Mouse (Mus musculus): ENCODE data around the gene Rtp2. TPM values are rescaled to one million over a fixed set of nuclear protein-coding genes. Genes with fewer than 3 reads are reported as not detected.
"Not testable (repeated sequence)": the region's sequence is repeated elsewhere in the genome, so short reads cannot be mapped to it uniquely, and the experiment has no call there.

The Rtp2 gene
- polyA plus RNA-seq, 1 experiment from 2014 or later = not detected

DNA sequence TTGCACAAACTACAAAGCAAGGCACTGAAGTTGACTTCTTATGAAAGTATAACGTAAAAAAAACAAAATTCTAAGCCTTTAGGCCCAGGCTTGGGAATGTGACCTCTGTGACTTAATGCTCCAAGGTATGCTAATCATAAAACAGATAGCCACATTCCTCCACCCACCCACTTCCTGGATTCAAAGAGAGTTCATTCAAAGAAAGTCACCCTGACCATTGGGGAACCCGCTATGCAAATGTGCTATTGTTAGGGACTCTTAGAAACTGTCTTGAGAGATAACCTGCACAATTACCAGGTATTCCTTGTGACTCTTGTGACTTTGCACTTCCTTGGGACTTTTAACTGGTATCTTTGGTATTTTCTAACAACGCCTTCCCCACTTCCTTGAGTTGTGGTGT, 25.6 kb downstream of the Rtp2 start:
- ATAC-seq (ENCODE audit: insufficient number of reproducible peaks, low FRiP score, low TSS enrichment, low read depth); H3K4me3 ChIP-seq; H3K4me2 ChIP-seq; H3K36me3 ChIP-seq; H3K27ac ChIP-seq; H3K9me3 ChIP-seq; H3K4me1 ChIP-seq; H3K9ac ChIP-seq; H3K27me3 ChIP-seq: not testable (repeated sequence)
- 86% methylated on average over 3 of the region's 3 CpGs for WGBS

GRCm38 (mm10) chr16:23901411-23901810, 30.8 kb downstream of the Rtp2 start:
- Histone ChIP-seq H3K27me3 (peaks cover 10% of the 10 kb centered on the region), H3K27ac (no peak overlapping the region), H3K9me3 (no peaks in the 10 kb centered on the region), H3K4me2 (no peak overlapping the region), H3K9ac (no peak overlapping the region), H3K4me3 (no peak overlapping the region), H3K4me1 (peaks cover 12% of the 10 kb centered on the region), H3K36me3 (no peaks in the 10 kb centered on the region)
- 85% methylated on average over 7 of the region's 7 CpGs for WGBS
- ATAC-seq (ENCODE audit: insufficient number of reproducible peaks, low FRiP score, low TSS enrichment, low read depth) = no peak

GRCm38 (mm10) chr16:23900061-23900460, 32.1 kb downstream of the Rtp2 start:
- H3K27ac ChIP-seq = no peak overlapping the region
- peaks cover 12% of the 10 kb centered on the region for H3K4me1 ChIP-seq
- H3K27me3 ChIP-seq = peaks cover 10% of the 10 kb centered on the region
- 78% methylated on average over 4 of the region's 4 CpGs for WGBS
- H3K9me3 ChIP-seq = no peaks in the 10 kb centered on the region
- no peak overlapping the region for H3K4me3 ChIP-seq
- H3K4me2 ChIP-seq = no peak overlapping the region
- no peak for ATAC-seq (ENCODE audit: insufficient number of reproducible peaks, low FRiP score, low TSS enrichment, low read depth)
- no peak overlapping the region for H3K9ac ChIP-seq
- H3K36me3 ChIP-seq = no peaks in the 10 kb centered on the region

DNA sequence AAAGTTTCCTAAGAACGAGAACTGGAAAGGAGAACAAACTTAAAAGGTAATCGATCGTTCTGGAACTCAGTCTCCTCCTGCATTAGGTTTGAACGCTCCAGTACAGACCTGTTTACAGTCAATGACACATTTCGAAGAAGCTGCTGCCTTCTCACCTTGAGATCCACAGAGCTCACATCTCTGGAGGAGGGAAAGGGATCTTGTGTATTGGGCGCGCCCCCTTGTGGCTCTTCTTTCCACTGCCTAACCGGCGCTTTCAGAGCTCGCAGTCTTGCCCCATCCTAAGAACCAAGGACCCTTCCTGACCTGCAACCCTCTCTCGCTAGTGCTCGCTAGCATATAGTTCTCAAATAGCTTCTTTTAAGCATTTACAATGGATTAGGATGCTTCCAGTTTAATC, 33.4 kb downstream of the Rtp2 start:
- H3K4me3 ChIP-seq = peak overlapping the region; percentile 18; the same call in 1 of the 2 replicates
- H3K36me3 ChIP-seq = no peaks in the 10 kb centered on the region
- no peaks in the 10 kb centered on the region for H3K9me3 ChIP-seq
- no peak for ATAC-seq (ENCODE audit: insufficient number of reproducible peaks, low FRiP score, low TSS enrichment, low read depth)
- peak overlapping the region; percentile 44 for H3K4me2 ChIP-seq
- peaks cover 10% of the 10 kb centered on the region for H3K27me3 ChIP-seq
- H3K9ac ChIP-seq = no peak overlapping the region
- peaks cover 12% of the 10 kb centered on the region for H3K4me1 ChIP-seq
- no peak overlapping the region for H3K27ac ChIP-seq
- 9% methylated on average over 12 of the region's 12 CpGs for WGBS

GRCm38 (mm10) chr16:23897984-23898586, 34.1 kb downstream of the Rtp2 start:
- H3K27ac ChIP-seq = no peak overlapping the region
- 0 out of 2 replicates have a peak overlapping the region, but pooled peaks have one; percentile 17 for H3K9ac ChIP-seq
- H3K4me3 ChIP-seq = peak overlapping the region; percentile 18
- no peaks in the 10 kb centered on the region for H3K36me3 ChIP-seq
- peak overlapping the region; percentile 44 for H3K4me2 ChIP-seq
- no peak for ATAC-seq (ENCODE audit: insufficient number of reproducible peaks, low FRiP score, low TSS enrichment, low read depth)
- peaks cover 15% of the 10 kb centered on the region for H3K27me3 ChIP-seq
- WGBS = 8% methylated on average over 15 of the region's 15 CpGs
- H3K4me1 ChIP-seq = peaks cover 12% of the 10 kb centered on the region
- no peaks in the 10 kb centered on the region for H3K9me3 ChIP-seq

DNA sequence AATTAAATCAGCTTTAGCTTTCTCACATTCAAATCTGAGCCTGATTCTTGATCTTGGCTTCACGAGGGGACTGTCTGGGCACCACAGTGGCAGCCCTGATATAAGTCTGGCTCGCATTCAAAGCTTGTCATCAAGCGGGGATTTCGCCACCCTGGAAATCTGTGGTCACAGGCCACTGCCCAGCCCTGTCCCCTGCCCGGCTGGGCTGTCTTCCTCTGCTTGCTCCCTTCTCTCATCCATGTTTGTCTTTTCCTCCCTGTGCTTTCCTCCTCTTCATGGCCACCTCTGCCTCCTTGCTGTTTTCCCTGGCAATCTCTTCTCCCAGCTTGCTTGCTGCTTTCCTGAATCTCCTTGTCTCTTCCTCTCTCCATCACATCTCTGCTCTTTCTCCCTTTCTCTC, 34.7 kb downstream of the Rtp2 start:
- no peak overlapping the region for H3K4me2 ChIP-seq
- H3K9me3 ChIP-seq = no peaks in the 10 kb centered on the region
- ATAC-seq (ENCODE audit: insufficient number of reproducible peaks, low FRiP score, low TSS enrichment, low read depth) = no peak
- no peak overlapping the region for H3K4me3 ChIP-seq
- H3K27me3 ChIP-seq = peaks cover 19% of the 10 kb centered on the region
- no peak overlapping the region for H3K27ac ChIP-seq
- no peaks in the 10 kb centered on the region for H3K36me3 ChIP-seq
- no peak overlapping the region for H3K9ac ChIP-seq
- peaks cover 12% of the 10 kb centered on the region for H3K4me1 ChIP-seq
- 64% methylated on average over 5 of the region's 5 CpGs for WGBS

DNA sequence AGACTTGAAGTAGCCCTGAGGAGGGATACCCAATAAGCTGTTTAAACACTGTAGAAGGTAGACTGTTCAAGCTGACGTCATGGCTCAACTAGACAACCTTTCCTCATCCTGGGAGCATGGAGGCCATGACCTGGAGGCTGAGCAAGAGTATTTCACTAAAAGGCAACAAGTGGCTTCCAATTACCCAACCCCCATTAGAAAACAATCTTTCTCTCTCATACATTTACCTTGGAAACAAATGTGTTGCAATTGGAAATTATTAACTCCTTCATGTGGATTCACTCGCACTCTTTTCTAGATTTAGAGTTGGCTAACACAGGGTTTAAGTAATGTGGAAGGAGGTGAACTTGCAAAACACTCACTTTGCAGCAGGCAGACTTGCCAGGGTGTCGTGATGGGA, 37.1 kb downstream of the Rtp2 start:
- 77% methylated on average over 3 of the region's 3 CpGs for WGBS
- Histone ChIP-seq H3K27ac (no peak overlapping the region), H3K36me3 (no peaks in the 10 kb centered on the region), H3K4me1 (peaks cover 18% of the 10 kb centered on the region), H3K9ac (no peak overlapping the region), H3K4me3 (no peak overlapping the region), H3K27me3 (peaks cover 43% of the 10 kb centered on the region), H3K4me2 (no peak overlapping the region), H3K9me3 (no peaks in the 10 kb centered on the region)
- no peak for ATAC-seq (ENCODE audit: insufficient number of reproducible peaks, low FRiP score, low TSS enrichment, low read depth)

DNA sequence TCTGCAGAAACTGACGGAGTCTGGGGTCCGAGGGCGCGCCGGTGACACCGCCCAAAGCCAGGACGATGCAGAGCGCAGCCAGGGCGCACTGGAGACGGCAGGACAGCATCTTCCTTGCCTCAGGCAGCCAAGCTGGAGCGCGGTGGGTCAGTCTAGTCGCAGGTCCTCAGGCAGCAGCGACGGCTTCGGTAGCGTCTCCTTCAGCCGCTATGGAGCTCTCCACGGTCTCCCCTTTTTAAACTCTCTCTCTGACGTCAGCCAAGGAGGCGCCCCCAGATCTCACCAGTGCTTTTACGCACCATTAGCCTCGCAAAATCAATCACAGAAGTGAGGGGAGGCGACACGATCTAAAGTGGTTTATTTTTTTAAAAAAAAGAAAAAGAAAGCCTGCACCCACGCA, 41.6 kb downstream of the Rtp2 start, which contains the start of gene Sst:
TSS of gene Sst (minus strand) at position 323 of the 400 bp plus-strand sequence.
- H3K4me2 ChIP-seq = no peak within 1 kb of the TSS
- peaks cover 39% of the 10 kb centered on the region for H3K27me3 ChIP-seq
- ATAC-seq (ENCODE audit: insufficient number of reproducible peaks, low FRiP score, low TSS enrichment, low read depth) = no peak
- no peaks in the 10 kb centered on the region for H3K9me3 ChIP-seq
- no peak within 1 kb of the TSS for H3K4me3 ChIP-seq
- H3K9ac ChIP-seq = no peak within 1 kb of the TSS
- 7% methylated on average over 26 of the region's 26 CpGs for WGBS
- H3K27ac ChIP-seq = no peak within 1 kb of the TSS
- no peaks in the 10 kb centered on the region for H3K36me3 ChIP-seq
- peaks cover 6% of the 10 kb centered on the region; the same call in 1 of the 2 replicates for H3K4me1 ChIP-seq

DNA sequence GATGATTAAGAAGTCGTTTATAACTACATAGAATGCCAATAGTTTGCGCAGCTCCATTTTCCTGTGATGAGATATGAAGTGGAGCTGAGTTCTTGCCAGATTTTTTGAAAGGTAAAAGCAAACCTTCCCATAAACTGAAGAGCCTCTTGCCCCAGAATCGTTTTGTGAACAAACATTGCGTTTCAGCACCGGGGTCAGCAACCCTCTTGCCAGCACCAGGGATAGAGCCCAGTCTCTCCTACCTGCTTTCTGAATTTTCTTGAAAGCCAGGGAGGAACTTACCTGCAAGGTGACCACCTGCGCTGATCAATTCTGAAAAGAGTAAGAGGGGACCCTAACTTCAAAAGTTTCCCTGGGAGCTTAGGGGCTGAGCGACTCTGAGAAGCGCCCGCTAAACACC, 42.0 kb downstream of the Rtp2 start:
- no peak overlapping the region for H3K4me2 ChIP-seq
- 6% methylated on average over 9 of the region's 9 CpGs for WGBS
- ATAC-seq (ENCODE audit: insufficient number of reproducible peaks, low FRiP score, low TSS enrichment, low read depth) = no peak
- H3K4me1 ChIP-seq = peaks cover 6% of the 10 kb centered on the region; the same call in 1 of the 2 replicates
- no peak overlapping the region for H3K4me3 ChIP-seq
- H3K27ac ChIP-seq = no peak overlapping the region
- H3K9me3 ChIP-seq = no peaks in the 10 kb centered on the region
- no peak overlapping the region for H3K9ac ChIP-seq
- H3K36me3 ChIP-seq = no peaks in the 10 kb centered on the region
- H3K27me3 ChIP-seq = peaks cover 39% of the 10 kb centered on the region

DNA sequence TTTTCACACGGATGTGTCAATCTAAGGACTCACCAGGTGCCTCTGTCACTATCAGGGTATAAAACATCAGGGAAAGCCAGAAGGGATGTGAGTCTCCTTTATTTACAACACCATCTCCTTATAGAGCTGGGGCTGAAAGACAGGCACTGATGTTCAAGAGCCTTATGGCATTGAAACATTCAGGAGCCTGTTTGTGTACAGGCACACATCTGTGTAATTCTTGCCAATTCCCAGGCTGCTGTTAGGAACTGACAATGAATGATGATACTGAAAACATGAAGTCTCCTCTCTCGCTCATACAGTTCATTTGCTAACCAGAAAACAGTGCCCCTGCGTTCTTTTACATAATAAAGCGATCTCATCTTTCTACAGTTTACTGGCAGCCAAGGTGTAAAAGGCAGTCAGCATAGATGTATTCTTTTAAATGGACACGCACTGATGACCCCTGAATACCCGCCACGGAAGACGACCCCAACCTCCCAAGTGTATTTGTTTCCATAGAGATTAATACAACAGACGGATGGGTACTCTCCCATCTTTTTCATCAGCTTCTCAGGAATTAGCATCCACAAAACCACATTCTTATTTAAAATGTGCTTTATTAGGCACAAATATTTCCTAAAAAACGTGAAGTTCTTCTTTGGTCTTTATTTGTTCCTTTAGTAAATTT, 44.1 kb downstream of the Rtp2 start:
- no peak overlapping the region for H3K4me2 ChIP-seq
- ATAC-seq (ENCODE audit: insufficient number of reproducible peaks, low FRiP score, low TSS enrichment, low read depth) = no peak
- no peak overlapping the region for H3K27ac ChIP-seq
- H3K36me3 ChIP-seq = no peaks in the 10 kb centered on the region
- no peak overlapping the region for H3K9ac ChIP-seq
- no peaks in the 10 kb centered on the region for H3K9me3 ChIP-seq
- no peak overlapping the region for H3K4me3 ChIP-seq
- H3K4me1 ChIP-seq = peaks cover 6% of the 10 kb centered on the region; the same call in 1 of the 2 replicates
- WGBS = 76% methylated on average over 10 of the region's 10 CpGs
- H3K27me3 ChIP-seq = peaks cover 34% of the 10 kb centered on the region

DNA sequence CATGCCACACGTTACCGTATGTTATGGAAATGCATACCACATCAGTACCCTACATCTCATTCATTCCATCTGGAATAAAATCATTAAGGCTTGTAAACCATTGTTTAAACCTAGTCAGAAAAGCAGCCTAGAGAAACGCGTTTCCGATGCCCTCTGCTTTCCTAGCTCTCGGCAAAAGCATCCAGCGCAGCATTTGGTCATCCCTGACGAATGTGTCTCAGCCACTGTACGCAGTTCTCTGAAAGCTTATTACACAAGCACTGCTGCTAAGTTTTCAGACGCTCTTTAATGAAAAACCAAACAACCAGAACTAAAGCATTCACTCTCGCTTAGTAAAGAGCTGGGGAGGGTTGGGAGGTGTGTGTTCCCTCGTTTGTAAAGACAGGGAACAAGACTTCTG, 47.1 kb downstream of the Rtp2 start:
- no peak for ATAC-seq (ENCODE audit: insufficient number of reproducible peaks, low FRiP score, low TSS enrichment, low read depth)
- Histone ChIP-seq H3K36me3 (no peaks in the 10 kb centered on the region), H3K4me2 (no peak overlapping the region), H3K9ac (no peak overlapping the region), H3K9me3 (no peaks in the 10 kb centered on the region), H3K4me1 (no peaks in the 10 kb centered on the region; the same call in 1 of the 2 replicates), H3K4me3 (no peak overlapping the region), H3K27me3 (peaks cover 6% of the 10 kb centered on the region), H3K27ac (no peak overlapping the region)
- WGBS = 44% methylated on average over 12 of the region's 12 CpGs
